Mouse (Mus musculus): Measurements from ENCODE around the gene Sez6.

The Sez6 gene

DNA sequence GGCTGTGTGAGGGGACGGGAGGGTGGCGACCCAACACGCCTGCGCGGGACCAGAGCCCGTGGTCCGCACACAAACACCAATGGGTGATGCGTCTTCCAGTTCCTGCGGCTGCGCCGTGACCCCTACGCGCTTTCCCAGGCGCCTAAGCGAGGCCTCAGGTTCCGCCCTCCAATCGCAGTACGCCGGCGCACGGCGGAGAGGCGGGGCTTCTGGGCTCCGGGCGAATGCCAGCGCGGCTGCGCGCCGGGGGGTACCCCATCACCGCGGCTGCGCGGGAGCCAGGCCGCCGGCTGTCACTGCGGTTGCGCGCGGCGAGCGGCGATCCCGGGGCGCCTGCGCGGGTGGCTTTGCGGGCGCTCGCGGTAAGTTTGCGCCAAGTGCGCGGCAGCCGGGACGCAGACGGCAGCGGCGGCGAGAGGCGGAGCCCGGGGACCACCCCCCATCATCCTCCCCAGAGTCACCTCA, 51.9 kb downstream of the Sez6 start, which contains the start of gene Phf12:
Gene Phf12, plus strand, starts transcription at position 314 of the 465 bp plus-strand sequence.
- DNase-seq, result peak; percentile 100

DNA sequence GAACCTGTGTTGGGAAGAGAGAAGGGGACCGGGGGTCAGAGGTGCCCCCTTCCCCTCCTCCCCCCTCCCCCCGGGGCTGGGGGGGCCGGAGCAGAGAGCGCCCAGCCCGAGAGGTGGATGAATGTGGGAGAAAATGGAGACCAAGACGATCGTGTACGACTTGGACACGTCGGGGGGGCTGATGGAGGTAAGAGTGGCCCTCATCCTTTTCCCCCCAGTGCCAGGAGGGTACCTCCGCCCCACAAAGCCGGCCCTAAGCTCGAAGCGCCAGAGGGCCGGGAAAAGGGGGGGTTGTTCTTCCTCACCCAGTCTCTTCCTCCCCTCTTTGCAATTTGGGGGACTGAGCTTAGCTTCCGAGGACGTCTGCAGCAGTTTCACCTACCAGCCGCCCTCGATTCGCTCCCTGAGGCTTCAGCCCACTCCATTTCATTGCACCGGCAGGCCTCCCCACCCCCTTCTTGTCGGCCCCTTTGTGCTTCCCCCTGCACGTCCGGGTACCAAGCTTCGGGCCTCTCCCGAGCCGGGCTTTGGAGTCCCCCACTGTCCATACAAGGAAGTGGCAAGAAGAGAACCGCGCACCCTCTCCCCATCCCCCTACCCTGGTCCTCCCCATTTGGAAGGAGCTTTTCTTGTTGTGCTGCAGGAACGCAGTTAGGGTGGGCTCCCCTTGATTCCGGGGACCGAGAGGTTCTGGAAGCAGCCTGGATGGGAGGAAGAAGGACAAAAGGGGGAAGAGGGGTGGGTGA, 52.8 kb downstream of the Sez6 start:
- DNase-seq, result peak; percentile 82

DNA sequence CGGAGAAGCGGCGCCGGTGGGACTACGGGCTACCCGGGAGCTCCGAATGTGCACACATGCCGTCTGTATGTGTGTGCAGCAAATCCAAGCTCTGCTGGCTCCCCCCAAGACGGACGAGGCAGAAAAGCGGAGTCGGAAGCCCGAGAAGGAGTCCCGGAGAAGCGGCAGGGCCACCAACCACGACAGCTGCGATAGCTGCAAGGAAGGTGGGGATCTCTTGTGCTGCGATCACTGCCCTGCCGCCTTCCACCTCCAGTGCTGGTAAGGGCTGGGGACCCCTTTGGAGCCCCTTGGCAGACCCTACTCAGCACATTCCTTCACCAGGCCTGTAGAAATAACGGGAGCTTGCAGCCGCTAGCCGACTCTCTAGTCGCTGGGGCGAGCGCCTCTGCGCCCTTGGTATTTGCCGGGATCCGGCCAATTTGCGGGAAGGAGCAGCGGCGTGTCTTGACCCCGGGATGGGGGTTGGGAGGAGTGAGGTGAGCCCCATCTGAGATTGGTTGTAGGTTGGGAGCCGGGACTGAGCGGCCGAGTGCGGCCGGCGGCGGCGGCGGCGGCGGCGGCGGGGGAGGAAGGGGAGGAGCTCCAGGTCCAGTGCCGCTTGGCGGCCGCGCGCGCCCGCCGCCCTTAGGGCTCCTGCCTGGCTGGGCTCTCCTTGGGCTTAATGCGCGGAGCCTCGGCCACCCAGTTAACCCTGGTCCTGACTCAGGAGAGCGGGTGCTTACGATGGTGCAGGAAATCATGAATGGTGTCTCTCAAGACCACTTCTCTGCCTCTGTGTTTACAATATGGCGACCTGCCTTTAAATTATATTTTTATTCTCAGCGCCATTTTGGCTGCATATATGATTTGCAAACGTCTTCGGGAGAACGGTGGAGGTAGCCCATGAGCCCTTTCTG, 53.6 kb downstream of the Sez6 start:
- DNase-seq, result peak; percentile 77

DNA sequence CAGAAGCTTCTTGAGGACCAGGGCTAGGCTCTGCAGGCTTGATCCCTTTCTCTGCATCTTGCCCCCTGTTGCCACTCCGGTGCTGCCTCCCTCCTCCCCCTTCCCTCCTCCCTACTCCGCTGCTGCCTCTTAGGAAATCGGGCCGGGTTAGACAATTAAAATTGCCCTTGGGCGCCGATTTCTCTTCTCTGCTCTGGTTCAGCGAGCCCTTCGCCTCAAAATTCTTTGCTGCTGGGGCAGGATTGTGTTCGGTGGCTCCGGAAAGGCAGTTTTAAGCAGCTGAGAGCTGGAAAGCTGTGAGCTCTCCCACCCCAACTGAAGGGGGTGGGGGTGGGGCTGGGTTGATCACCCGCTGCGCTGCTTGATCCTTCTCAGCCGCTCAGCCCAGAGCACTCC, 54.2 kb downstream of the Sez6 start:
- DNase-seq, result peak; percentile 73

DNA sequence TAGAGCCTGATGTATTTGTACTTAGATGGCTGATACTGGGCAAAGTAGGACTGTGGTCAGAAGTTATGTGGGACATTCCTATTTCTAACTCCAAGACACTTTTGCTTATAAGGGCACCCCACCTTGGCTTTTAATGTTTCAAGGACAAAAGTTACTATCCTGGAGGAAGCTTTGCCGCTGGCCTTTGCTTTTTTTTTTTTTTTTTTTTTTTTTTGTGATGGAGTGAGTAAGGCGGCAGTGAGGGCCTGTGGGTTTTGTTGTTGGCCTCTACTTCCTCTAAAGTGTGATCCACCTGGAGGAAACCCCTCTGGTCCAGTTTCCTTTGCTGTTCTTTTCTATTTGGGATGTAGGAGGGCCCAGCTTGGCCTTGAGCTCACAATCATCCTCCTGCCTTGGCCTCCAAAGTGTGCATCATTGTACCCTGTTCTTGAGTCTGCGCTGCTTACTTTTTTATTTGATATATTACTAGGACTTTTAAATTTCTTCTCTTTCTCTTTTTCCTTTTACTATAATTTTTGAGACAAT, 55.0 kb downstream of the Sez6 start:
- peak; percentile 40 for DNase-seq

DNA sequence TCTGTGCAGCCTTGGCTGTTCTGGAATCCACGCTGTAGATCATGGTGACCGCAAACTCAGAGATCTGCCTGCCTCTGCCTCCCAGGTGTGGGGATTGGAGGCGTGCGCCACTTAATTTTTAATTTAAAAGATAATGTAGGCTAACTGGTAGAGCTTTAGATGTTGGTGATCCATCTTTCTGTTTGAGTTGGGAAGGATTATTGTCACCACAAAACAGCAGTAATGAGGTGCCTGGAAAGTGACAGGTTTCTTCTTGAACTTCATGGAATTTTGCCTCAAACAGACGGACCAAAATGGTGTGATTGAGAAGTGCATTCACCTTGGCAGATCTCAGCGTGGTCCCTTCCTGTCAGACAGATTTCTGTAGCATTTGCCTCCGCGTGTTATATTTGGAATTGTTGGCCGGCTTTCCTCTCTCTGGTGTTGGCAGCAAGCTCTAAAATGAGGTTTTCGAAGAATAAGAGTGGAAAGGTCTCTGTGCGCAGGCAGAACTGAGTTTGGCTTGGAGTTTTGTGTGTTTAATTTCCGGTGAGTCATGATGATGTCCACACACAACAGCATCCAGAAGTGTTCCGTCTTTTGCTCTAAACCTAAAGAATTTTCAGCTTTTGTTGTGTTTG, 58.6 kb downstream of the Sez6 start:
- DNase-seq, result peak; percentile 75

DNA sequence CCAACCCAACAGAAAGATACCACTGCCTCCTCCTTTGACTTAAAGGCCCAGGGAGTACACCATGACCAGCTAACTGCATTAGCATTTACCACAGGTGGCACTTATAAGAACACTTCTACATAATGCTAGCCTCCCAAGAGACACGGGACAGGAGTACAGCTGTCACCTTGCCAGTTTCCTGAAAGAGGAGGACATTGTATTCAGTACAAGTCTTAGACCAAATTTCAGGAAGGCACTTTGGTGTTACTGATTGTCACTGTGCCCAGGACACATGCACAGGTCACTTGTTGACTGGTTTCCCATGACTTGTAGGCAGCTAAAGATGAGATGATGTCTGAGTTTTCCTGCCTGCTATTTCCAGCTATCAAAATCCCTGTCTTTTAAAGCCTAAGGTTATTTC, 65.0 kb downstream of the Sez6 start:
- no peak for DNase-seq

DNA sequence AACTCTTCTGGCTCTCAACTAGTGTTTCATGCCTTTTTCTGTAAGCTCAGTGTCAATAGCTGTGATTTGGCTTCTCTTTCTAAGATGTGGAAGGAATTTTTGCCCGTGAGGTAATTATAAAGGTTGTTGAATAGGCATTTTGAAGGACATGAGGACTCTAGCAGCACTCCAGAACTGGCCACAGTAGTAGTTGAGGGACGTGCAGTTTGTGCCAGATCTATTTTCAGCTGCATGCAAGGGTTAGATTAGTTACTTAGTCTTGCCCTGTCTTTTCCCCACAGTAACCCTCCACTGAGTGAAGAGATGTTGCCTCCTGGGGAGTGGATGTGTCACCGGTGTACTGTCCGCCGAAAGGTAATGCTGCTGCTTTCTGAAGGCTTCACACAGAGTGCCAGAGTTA, 75.8 kb downstream of the Sez6 start:
- no peak for DNase-seq

DNA sequence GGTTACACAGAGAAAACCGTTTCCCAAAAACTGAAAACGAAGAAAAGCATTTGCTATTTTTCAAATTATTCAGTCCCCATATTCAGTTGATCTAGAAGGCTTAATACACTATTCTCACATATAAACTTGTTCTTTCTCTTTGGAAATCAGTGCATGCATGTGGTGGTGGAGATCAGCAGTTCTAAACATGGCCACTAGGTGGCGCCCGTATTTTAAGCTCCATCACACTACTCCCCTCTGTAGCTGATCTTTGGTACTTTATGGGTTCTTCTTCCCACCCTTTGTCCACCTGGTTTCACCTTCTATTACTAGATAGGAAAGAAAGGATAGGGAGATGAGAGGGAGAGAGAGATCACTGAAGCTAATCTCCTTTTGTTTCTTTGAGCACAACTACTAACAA, 89.1 kb downstream of the Sez6 start:
- peak; percentile 78 for DNase-seq

DNA sequence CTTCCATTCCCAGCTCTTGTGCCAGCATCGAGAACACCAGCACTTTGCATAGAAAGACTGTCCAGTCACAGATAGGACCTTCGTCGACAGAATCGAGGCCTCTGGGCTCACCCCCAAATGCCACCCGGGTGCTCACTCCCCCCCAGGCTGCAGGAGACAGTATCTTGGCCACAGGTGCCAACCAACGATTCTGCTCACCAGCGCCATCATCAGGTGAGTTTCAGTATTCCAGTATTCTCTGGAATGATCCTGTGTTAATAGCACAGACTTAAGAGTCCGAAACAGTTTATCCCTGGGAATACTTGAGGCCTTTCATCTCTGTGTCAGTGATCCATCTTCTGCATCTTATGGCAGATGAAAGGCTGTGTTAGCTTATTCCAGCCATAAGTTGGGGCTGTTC, 93.0 kb downstream of the Sez6 start:
- no peak for DNase-seq
